Mouse (Mus musculus) monocyte, adult 2 months (primary cell): ENCODE results near the gene Vmn1r1.
"Not testable (repeated sequence)": the region's sequence is repeated elsewhere in the genome, so short reads cannot be mapped to it uniquely, and the experiment has no call there.

Source experiments
- DNase-seq, 2 experiments: peaks; one replicate each; pipeline ENCODE4 v3.0.0; 2022; ENCODE audit warnings: low spot score in 2 of 2, low read depth in 1 of 2

Gene Vmn1r1

GRCm38 (mm10) chr1:182164386-182164785 lies at the start of gene Vmn1r1:
Vmn1r1 (minus strand) TSS chr1:182164486.
- DNase-seq, result no peak

GRCm38 (mm10) chr1:182210322-182210721 lies 46.0 kb upstream of the Vmn1r1 start:
- no peak for DNase-seq

GRCm38 (mm10) chr1:182192581-182192980 lies 28.3 kb upstream of the Vmn1r1 start:
- DNase-seq, result no peak

- DNase-seq, result no peak
These were observed 27.7 kb upstream of the Vmn1r1 start for GRCm38 (mm10) chr1:182191816-182192545.

GRCm38 (mm10) chr1:182191181-182191580 lies 26.9 kb upstream of the Vmn1r1 start:
- no peak for DNase-seq

DNA sequence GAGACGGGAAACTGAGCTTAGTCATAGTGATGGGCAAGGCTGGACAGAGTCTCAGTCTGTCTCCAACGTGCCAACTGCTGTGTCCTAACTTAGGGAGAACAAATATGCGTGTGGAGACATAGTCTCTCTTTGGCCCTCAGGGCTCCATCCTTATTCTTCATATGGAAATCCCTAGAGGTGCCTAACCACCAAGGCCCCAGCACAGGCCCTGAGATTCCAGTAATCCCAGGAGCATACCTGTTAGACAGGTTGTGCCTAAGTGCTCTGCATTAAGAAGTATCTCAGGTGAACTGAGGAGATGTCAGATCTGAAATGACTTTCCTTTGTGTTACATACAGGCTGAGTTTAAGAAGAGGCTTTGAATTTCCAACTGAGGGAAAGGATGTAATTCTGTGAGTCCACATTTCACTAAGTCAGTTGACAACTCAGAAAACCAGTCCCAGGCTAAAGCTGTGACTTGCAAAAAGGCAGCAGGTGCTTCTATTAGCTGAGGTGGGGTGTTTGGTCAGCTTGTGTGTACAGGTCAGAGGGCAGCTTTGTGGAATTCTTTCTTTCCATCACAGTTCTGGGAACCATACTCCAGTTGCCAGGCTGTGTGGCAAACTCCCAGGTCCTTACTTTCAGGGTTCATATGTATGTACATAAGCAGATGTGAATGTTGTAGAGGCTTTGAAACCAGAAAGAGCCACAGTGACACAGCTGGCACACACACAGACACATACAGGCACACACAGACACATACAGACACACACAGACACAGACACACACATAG lies 25.6 kb upstream of the Vmn1r1 start:
- no peak for DNase-seq

DNA sequence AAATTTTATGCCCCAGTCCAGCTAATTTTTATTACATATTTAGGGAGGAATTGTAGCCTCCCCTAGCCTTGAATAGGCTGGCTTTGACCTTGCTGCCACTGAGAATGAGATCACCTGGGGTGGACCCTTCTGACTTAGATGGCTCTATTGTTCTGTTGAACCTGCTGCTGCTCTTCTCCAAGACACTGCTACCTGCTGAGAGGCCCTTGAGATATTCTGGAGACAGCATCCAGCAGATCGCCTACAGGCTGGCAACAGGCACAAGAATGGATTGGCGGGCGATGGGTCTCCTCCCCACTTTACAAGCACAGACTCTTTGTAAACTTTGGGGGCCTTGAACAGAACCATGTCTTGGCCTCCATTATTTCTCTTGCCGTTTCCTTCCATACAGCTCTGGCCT lies 18.2 kb upstream of the Vmn1r1 start:
- not testable (repeated sequence) for DNase-seq

DNA sequence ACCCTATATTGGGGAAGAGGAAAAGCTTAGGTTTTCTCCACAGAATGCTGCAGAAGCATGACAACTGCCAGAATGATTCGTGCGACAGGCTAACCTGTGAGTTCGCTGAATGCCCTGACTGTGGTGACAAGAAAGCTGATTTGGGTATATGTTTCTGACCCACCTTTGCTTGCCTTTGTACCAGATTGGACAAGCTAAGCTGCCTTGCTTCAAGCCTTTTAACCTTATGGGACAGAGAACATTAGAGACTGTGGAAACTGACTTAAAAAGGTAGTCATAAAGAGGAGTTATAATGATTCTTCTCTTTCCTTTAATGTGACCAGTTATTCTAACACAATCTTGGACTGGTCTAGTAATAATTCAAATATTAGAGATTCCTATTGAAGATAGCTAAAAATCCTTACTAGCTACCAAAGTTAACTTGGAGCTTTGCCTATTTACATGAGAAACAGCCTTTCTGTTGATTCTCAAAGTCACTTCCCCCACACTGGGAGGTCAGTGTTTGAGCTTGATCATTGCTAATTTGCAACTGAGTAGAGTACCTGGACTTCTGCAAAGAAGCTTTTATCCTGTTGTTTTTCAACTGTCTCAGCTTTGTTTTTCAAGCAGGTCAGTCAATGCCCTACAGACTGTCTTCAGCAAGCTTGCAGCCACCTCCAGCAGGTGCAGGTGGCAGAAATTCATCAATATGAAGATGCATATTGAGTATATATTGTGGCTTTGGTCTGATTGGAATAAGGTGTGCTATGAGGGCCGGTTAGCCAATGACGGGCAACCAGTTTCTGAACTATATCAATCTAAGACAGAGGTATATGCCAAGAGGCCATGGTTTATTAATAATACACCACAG lies 17.4 kb upstream of the Vmn1r1 start:
- no peak for DNase-seq

DNA sequence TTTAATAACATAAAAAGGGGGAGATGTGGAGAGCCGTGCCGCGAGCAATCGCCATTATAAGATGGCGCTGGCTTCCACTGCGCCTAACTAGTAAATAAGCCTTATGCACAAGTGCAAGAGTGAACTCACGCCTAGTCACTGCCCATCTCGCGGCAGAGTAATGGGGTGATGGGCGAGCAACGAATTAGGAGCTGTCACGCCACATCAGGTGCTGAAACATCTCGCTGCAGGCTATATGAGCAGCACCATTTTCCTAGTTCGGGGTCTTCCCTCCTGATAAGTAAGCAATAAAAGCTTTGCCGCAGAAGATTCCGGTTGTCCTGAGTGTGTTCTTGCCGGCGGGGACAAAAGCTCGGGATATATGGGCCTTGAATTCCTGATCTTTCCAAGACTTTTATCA lies 12.7 kb upstream of the Vmn1r1 start:
- DNase-seq, result not testable (repeated sequence)

GRCm38 (mm10) chr1:182170206-182170605 lies 5.9 kb upstream of the Vmn1r1 start:
- not testable (repeated sequence) for DNase-seq

GRCm38 (mm10) chr1:182162951-182163350 lies 1.3 kb downstream of the Vmn1r1 start:
- DNase-seq, result no peak

DNA sequence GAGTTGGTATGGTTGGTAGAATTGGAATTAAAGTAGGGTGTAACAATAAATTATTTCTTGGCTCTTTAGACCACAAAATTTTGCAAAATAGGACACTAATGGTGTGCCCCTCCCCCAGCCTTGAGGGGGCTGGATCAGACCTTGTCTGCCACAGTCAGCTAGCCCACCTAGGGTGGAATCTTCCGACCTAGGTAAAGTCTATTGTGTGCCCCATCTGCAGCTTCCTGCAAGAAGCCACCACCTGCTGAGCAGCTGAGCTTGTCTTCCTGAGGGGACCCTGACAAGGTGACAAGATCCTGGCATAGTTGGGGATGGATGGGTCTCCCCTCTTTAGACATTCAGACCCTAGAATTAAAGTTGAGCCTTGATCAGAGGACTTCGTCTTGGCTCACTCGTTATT lies 4.7 kb downstream of the Vmn1r1 start:
- no peak for DNase-seq

GRCm38 (mm10) chr1:182157734-182158133 lies 6.6 kb downstream of the Vmn1r1 start:
- no peak for DNase-seq

- no peak for DNase-seq
These were observed 14.3 kb downstream of the Vmn1r1 start for GRCm38 (mm10) chr1:182149966-182150365.

DNA sequence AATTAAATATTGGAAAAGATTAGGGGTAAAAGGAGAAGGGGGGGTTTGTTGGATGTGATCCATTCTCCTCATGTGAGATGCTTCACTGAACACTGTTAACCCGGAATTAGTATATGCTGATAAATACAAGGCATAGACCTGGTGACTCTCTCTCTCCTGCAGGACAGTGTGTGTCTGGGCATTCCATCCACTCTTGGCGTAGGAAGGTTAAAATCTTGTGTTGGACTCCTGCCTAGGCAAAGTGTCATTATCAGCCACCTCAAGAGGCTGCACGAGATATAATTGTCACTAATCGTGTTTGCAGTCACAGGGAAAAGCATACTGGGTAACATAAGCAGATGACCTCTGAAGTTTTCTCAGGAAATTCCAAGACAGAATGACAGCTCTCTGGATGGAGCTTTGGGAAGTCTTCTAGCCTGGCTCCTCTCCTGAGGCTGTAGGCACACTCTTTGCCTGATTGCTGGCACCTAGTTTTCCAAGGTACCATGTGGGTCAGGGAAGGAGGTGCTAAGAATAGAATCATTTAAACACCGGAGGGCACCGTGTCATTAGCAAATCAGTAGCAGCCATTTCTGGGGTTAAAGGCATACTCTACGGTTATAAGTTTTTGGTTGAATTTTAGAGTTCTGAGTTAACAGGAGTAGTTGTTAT lies 15.3 kb downstream of the Vmn1r1 start:
- no peak for DNase-seq

DNA sequence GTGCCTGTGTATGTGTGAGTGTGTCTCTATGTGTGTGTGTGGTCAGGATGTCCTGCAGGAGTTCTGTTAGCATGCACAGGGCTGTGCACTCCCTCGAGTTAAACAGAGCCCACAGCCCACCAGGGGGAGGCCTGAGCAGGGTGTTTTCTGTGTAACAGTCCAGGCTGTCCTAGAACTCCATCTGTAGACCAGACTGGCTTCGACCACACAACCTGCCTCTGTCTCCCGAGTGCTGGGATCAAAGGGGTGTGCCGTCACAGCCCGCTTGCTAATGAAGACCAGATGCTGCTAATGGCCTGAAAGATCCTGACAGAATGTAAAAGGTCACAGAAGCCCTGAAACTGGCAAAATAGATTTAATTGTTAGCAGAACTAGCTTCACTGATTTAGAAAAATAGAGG lies 18.7 kb downstream of the Vmn1r1 start:
- no peak for DNase-seq

DNA sequence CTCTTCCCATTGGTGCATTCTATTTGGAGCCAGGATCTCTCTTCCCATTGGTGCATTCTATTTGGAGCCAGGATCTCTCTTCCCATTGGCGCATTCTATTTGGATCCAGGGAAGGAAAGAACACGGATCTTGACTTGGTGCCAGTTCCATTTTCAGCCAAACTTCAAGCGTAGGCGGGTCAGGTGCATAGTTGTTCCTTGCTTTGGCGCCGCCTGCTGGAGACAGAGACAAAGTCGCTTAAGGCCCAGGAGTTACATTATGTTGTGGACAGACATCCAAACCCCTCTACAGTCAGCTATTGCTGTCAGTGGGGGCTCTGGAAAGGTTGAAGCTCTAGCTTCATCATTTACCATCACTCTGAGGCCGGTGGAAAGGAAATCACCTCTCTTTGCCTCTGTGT lies 21.0 kb downstream of the Vmn1r1 start:
- no peak for DNase-seq

DNA sequence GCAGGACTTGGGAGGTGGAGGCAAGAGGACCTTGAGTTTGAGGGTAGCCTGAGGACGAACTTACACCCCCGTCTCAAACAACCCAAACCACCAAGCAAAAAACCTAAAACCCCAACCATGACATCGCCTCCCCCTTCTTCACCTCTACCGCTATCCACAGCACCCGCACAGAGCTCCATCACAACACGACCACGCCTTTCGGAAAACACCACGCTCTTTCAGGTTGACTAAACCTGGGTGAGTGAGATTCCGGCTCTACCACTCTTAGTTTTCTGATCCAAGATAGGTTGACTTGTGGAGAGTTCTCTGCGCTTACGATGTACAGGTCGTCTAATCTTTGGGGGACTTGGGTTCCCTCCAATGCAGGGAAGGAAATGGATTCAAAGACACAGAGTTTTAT lies 21.6 kb downstream of the Vmn1r1 start:
- no peak for DNase-seq

- DNase-seq, result peak; percentile 30 to 59
These were observed 23.9 kb downstream of the Vmn1r1 start for GRCm38 (mm10) chr1:182140370-182140769.

DNA sequence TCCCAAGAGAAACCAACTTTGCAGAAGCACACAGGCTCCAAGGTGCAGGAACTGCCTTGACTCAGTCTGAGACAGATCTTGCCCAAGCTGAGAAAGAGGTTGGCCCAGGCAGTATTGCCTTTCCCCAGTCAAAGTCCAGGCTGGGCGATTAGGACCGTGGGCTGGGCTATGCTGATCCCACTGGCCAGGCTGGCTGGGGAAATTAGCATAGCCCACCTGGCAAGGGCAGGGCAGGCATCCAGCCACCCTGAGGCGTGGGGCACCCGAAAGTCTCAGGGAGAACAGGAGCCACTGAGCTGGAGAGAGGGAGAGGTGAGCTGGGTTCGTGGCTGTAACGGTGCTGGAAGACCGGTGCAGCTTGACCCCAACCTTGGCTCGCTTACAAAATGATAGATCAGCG lies 24.3 kb downstream of the Vmn1r1 start:
- DNase-seq, result no peak

- no peak for DNase-seq
These were observed 26.1 kb downstream of the Vmn1r1 start for GRCm38 (mm10) chr1:182138172-182138571.
